Mouse (Mus musculus) midbrain, embryonic 14.5 days (tissue): ENCODE data around the gene Tmtc1. TPM values are rescaled to one million over a fixed set of nuclear protein-coding genes. Genes with fewer than 3 reads are reported as not detected.

Source experiments
- ATAC-seq: fragments of 200-750 bp; cut with Nextera tagmentation; 2 replicates; pipeline ENCODE4 v1.8.0; 2017; ENCODE audit warnings: moderate number of reproducible peaks, moderate library complexity; ENCODE audit not compliant: low FRiP score, low TSS enrichment
- DNase-seq: peaks from one replicate; pipeline ENCODE4 v3.0.0-alpha.2; 2015
- H3K27ac ChIP-seq: fragments of 300-500 bp; sonication (generic); replicated peaks from 2 replicates; pipeline ENCODE4 v1.5.1; 2014; ENCODE audit warnings: mild to moderate bottlenecking, low read depth, low read length, moderate library complexity
- H3K27me3 ChIP-seq: fragments of 300-500 bp; sonication (generic); 2 replicates; pipeline ENCODE4 v1.6.1; 2014; ENCODE audit warnings: low read length, control low read depth, mixed read lengths; ENCODE audit not compliant: control insufficient read depth, insufficient read depth
- H3K36me3 ChIP-seq: fragments of 300-500 bp; sonication (generic); 2 replicates; pipeline ENCODE4 v1.6.1; 2014; ENCODE audit warnings: low read length, control low read depth; ENCODE audit not compliant: control insufficient read depth, insufficient read depth
- H3K4me1 ChIP-seq: fragments of 300-500 bp; sonication (generic); 2 replicates; pipeline ENCODE4 v1.6.1; 2014; ENCODE audit warnings: mild to moderate bottlenecking, antibody characterized with exemption, low read length, control low read depth; ENCODE audit not compliant: control insufficient read depth, insufficient read depth
- H3K4me2 ChIP-seq: fragments of 300-500 bp; sonication (generic); 2 replicates; pipeline ENCODE4 v1.6.1; 2014; ENCODE audit warnings: mild to moderate bottlenecking, low read length, moderate library complexity
- H3K4me3 ChIP-seq: fragments of 300-500 bp; sonication (generic); replicated peaks from 2 replicates; pipeline ENCODE4 v1.5.1; 2014; ENCODE audit warnings: low read depth, low read length
- H3K9ac ChIP-seq: fragments of 300-500 bp; sonication (generic); replicated peaks from 2 replicates; pipeline ENCODE4 v1.6.1; 2014; ENCODE audit warnings: mild to moderate bottlenecking, low read length, moderate library complexity
- H3K9me3 ChIP-seq: fragments of 300-500 bp; sonication (generic); 2 replicates; pipeline ENCODE4 v1.6.1; 2016; ENCODE audit warnings: low read length, control low read depth, mixed read lengths; ENCODE audit not compliant: control insufficient read depth
- WGBS: fragments of 180-500 bp; shearing (Covaris S2); extraction: QIAGEN DNeasy Blood & Tissue Kit; methylation state at CpG from one replicate; pipeline ENCODE4 v1.1.7; 2014; 5-methylcytosine and 5-hydroxymethylcytosine counted together
- polyA plus RNA-seq: library from polyadenylated mRNA; unstranded; fragments of >200 nt; fragmentation: Nextera tagmentation; extraction: Ambion mirVana; gene quantifications from 2 replicates; pipeline ENCODE4 v1.2.1, GENCODE M21; 2014

The Tmtc1 gene
- polyA plus RNA-seq, 1 experiment from 2014 or later: 3.1 TPM

DNA sequence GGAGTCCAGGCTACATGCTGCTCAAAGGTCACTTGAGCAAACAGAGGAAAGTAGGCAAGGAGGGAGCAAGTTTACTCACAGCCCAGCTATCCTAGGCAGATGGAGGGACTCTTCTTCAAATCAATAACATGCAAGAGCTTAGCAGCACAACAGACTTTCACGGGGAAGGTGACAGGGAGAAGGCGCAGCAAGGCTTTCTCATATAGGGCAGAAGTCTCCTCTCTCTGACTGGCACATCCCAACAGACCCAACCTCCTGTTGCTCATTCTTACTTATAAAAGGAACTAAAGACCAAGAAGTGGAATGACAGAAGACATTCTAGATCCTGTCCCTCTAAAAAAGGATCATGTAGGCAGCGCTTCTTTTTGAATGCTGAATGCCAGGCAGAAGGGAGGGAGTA is 69.2 kb downstream of the Tmtc1 start:
- peaks cover 5% of the 10 kb centered on the region for H3K9me3 ChIP-seq
- no peak overlapping the region for H3K4me2 ChIP-seq
- WGBS: 73% methylated on average over 3 of the region's 3 CpGs
- H3K4me1 ChIP-seq: no peaks in the 10 kb centered on the region
- H3K27ac ChIP-seq: no peak overlapping the region
- no peak for ATAC-seq
- no peaks in the 10 kb centered on the region for H3K36me3 ChIP-seq
- H3K9ac ChIP-seq: no peak overlapping the region
- no peaks in the 10 kb centered on the region for H3K27me3 ChIP-seq
- no peak overlapping the region for H3K4me3 ChIP-seq
- no peak for DNase-seq

DNA sequence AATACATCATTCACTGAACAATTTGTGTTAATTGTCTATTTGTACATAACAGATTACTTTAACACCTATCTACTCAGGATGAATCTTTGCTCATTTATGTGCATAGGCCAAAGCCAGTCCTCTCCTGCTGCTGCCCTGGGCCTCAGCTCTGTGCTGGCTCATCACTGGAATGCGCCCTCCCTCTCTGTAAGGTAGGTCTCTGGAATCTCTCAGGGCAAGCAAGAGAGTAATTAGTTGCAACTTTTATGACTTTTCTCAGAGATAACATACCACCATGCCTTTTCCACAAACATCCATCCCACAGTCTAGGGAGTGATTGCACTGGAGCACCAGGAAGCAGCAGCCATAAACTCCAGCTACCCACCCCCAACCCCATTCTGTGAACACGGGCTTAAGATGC is 70.7 kb downstream of the Tmtc1 start:
- H3K27ac ChIP-seq: no peak overlapping the region
- peaks cover 5% of the 10 kb centered on the region for H3K9me3 ChIP-seq
- H3K4me3 ChIP-seq: no peak overlapping the region
- H3K27me3 ChIP-seq: no peaks in the 10 kb centered on the region
- no peaks in the 10 kb centered on the region for H3K4me1 ChIP-seq
- H3K9ac ChIP-seq: no peak overlapping the region
- ATAC-seq: no peak
- H3K4me2 ChIP-seq: no peak overlapping the region
- H3K36me3 ChIP-seq: no peaks in the 10 kb centered on the region
- DNase-seq: no peak
- 79% methylated on average over 2 of the region's 2 CpGs for WGBS

GRCm38 (mm10) chr6:148371223-148371622 is 73.0 kb downstream of the Tmtc1 start:
- Histone ChIP-seq H3K4me2 (no peak overlapping the region), H3K9me3 (no peaks in the 10 kb centered on the region), H3K9ac (no peak overlapping the region), H3K36me3 (no peaks in the 10 kb centered on the region), H3K4me1 (no peaks in the 10 kb centered on the region), H3K27me3 (no peaks in the 10 kb centered on the region), H3K4me3 (no peak overlapping the region), H3K27ac (no peak overlapping the region)
- no peak for DNase-seq
- no peak for ATAC-seq

DNA sequence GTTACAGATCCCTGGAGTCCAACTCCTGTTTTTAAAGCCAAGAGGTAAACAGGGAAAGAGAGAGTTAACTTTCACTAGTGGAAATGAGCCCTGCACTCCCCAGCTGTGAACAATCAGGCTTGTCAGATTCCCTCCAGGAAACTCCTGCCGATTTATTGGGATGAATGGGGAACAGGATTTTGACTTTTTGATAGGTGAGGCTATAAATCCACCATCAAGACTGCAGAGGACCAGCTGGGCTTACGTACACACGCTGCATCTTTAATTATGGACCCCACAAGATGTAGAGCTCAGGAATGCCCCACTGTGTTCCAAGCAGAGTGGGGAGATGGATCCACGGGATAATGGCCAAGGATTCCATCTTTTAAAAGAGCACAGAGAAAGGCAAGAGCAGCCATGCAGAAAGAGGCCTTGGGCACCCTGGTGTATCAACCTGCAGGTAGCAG is 77.1 kb downstream of the Tmtc1 start:
- H3K36me3 ChIP-seq: no peaks in the 10 kb centered on the region
- no peak overlapping the region for H3K27ac ChIP-seq
- H3K27me3 ChIP-seq: no peaks in the 10 kb centered on the region
- DNase-seq: no peak
- H3K9me3 ChIP-seq: no peaks in the 10 kb centered on the region
- no peaks in the 10 kb centered on the region for H3K4me1 ChIP-seq
- no peak overlapping the region for H3K4me2 ChIP-seq
- no peak overlapping the region for H3K4me3 ChIP-seq
- 30% methylated on average over 4 of the region's 4 CpGs for WGBS
- no peak overlapping the region for H3K9ac ChIP-seq
- no peak for ATAC-seq

DNA sequence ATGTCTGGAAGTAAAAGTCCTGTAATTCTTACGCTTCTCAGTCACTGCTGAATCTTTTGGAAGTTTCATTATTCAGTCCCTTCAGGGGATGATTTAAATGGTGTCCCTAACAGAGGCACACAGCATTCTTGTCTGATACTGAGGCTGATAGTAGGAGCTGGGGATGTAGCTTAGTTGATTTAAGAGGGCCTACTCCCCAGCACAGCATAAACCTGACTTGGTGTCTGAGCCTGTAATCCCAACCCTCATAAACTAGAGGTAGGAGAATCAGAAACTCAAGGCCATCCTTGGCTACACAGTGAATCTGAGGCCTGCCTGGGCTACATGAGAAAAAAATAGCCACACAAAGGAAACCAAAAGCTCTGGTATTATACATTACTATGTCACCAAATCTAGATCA is 77.6 kb downstream of the Tmtc1 start:
- no peak overlapping the region for H3K4me3 ChIP-seq
- DNase-seq (no peak), ATAC-seq (no peak)
- no peak overlapping the region for H3K4me2 ChIP-seq
- WGBS: 92% methylated on average over 1 of the region's 1 CpGs
- H3K9ac ChIP-seq: no peak overlapping the region
- no peaks in the 10 kb centered on the region for H3K9me3 ChIP-seq
- H3K36me3 ChIP-seq: no peaks in the 10 kb centered on the region
- H3K27me3 ChIP-seq: no peaks in the 10 kb centered on the region
- no peaks in the 10 kb centered on the region for H3K4me1 ChIP-seq
- H3K27ac ChIP-seq: no peak overlapping the region

DNA sequence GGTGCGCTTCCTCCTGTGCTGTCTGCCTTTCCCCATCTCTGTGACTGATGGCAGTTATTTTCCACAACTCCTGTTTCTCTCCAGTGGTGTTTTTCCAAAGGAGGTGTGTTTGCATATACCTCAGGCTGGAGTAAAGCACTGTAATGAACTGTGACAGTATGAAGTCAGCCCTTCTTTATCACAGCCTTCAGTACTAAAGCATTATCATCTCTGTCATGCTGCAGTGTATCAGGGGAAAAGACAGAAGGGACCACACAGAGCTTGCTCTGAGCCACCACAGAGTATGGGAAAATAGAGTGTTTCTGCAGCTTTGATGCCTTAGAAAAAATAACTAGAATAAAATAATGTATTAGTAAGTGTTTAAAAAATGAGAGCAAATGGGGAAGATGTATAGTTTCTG is 81.0 kb downstream of the Tmtc1 start:
- Histone ChIP-seq H3K4me1 (no peaks in the 10 kb centered on the region), H3K9ac (no peak overlapping the region), H3K27me3 (no peaks in the 10 kb centered on the region), H3K27ac (no peak overlapping the region), H3K4me2 (no peak overlapping the region), H3K4me3 (no peak overlapping the region), H3K9me3 (no peaks in the 10 kb centered on the region), H3K36me3 (no peaks in the 10 kb centered on the region)
- WGBS: 91% methylated on average over 1 of the region's 1 CpGs
- DNase-seq (no peak), ATAC-seq (no peak)

DNA sequence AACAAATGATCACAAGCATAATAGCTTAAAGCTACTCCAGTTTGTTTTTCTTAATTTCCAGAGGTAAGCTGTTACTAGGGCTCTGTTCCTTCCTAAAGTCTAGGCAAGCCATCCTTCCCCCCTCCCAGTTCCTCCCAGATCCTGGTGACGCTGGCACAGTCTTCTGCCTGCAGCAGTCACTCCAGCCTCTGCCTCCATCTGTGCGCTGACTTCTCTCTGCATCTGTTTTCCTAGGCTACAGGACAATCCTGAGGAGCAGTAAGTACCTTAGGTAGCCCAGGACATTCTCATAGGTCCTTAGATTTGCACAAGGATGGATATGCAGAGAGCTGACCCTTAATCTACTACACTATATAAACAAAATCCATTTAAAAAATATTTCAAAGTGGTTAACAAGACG is 81.7 kb downstream of the Tmtc1 start:
- no peak overlapping the region for H3K9ac ChIP-seq
- no peak overlapping the region for H3K27ac ChIP-seq
- no peaks in the 10 kb centered on the region for H3K9me3 ChIP-seq
- H3K36me3 ChIP-seq: no peaks in the 10 kb centered on the region
- no peaks in the 10 kb centered on the region for H3K4me1 ChIP-seq
- no peak overlapping the region for H3K4me2 ChIP-seq
- no peak for ATAC-seq
- H3K4me3 ChIP-seq: no peak overlapping the region
- no peak for DNase-seq
- no peaks in the 10 kb centered on the region for H3K27me3 ChIP-seq
- 67% methylated on average over 3 of the region's 3 CpGs for WGBS

DNA sequence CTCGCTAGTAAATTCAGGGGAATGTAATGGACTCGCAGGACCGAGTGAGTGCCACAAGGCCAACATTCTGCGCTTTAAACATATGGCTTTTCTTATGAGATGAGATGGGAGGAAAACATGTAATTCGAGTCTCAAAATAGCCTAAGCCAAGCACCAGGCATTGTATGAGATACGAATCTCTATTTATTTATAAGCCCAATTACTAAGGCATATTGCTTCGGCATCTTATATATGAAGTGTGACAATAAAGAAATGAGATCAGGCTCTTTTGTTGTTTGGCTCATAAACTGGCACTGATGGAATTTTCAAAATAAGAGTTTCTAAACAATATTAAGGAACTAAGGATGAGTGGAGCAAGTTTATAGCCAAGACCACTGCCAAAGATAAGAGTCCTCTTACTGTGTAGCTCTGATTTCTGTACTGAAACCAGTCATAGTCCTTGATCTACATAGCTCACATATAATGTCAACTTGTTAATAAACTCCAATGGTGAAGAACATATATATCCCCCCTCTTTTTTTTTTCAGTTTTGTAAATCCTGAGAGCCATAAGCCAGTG is 84.8 kb downstream of the Tmtc1 start:
- Histone ChIP-seq H3K4me1 (no peaks in the 10 kb centered on the region), H3K4me2 (no peak overlapping the region), H3K36me3 (no peaks in the 10 kb centered on the region; the same call in 1 of the 2 replicates), H3K27ac (no peak overlapping the region), H3K27me3 (no peaks in the 10 kb centered on the region), H3K4me3 (no peak overlapping the region), H3K9me3 (peaks cover 12% of the 10 kb centered on the region; the same call in 1 of the 2 replicates), H3K9ac (no peak overlapping the region)
- ATAC-seq (no peak), DNase-seq (no peak)
- 84% methylated on average over 7 of the region's 7 CpGs for WGBS

DNA sequence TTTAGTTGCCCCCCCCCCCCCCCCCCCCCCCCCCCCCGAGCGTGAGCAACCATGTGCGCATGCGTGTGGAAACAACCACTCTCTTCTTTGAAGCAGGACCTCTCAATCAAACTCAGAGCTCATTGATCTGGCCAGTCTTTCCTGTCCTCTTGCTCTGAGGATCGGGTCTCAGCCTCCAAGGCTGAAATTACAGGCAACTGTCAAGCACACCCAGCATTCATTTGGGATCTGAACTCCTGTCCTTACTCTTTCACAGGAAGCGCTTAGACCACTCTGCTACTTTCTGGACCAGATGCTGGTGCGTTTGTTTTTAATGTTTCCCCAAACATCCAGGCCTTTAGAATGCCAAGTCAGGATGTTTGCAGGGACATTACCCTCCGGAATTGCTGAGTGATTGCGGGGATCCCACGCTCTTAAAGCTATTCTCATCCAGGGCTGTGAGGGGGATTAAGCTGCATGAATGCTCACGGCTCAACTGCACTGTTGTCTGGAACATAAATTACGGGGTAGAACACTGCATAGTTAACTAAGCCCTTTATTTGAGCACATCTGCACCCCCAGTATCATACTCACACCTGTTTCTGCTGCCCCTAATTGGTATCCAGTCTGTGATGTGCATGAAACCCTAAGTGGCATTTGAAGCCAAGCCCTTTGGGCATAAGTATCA is 85.5 kb downstream of the Tmtc1 start:
- Histone ChIP-seq H3K27me3 (no peaks in the 10 kb centered on the region), H3K9me3 (peaks cover 12% of the 10 kb centered on the region; the same call in 1 of the 2 replicates), H3K9ac (no peak overlapping the region), H3K4me3 (no peak overlapping the region), H3K27ac (no peak overlapping the region), H3K4me1 (no peaks in the 10 kb centered on the region), H3K4me2 (no peak overlapping the region), H3K36me3 (no peaks in the 10 kb centered on the region; the same call in 1 of the 2 replicates)
- 29% methylated on average over 9 of the region's 12 CpGs for WGBS
- DNase-seq (peak; percentile 31), ATAC-seq (no peak)
